Mouse (Mus musculus): ENCODE measurements around the gene Zfp454. TPM values are rescaled to one million over a fixed set of nuclear protein-coding genes. Genes with fewer than 3 reads are reported as not detected.

Zfp454 gene
- total and polyA plus RNA-seq, 2 experiments from 2014 or later: 8.4 to 8.7 TPM

- H3K4me3 ChIP-seq (ENCODE audit: low read depth, low read length): no peak overlapping the region
- DNase-seq: no peak
- peaks cover under 1% of the 10 kb centered on the region; the same call in 1 of the 2 replicates for H3K4me1 ChIP-seq (ENCODE audit: insufficient read depth)
- H3K4me2 ChIP-seq (ENCODE audit: low read depth): no peak overlapping the region
- no peak for ATAC-seq
- H3K9me3 ChIP-seq (ENCODE audit: low read length): no peaks in the 10 kb centered on the region
- no peaks in the 10 kb centered on the region for H3K36me3 ChIP-seq (ENCODE audit: insufficient read depth)
- H3K27me3 ChIP-seq (ENCODE audit: insufficient read depth, low read length): peaks cover 18% of the 10 kb centered on the region
- 90% methylated on average over 3 of the region's 3 CpGs for WGBS
- no peak overlapping the region for H3K9ac ChIP-seq
- TF ChIP-seq CTCF (IDR thresholded peaks at IDR 0.05; ENCODE audit: low read depth): no peak
- no peak overlapping the region for H3K27ac ChIP-seq (ENCODE audit: low read depth, low read length)
These were observed 41.5 kb downstream of the Zfp454 start for GRCm38 (mm10) chr11:50845951-50846350.

- peak within 1 kb of the TSS; percentile 65 for H3K9ac ChIP-seq
These were observed 46.3 kb downstream of the Zfp454 start, which contains the start of gene Zfp879 for GRCm38 (mm10) chr11:50841023-50841735. Zfp879 (minus strand) TSS chr11:50841552.

GRCm38 (mm10) chr11:50835727-50836126, 51.7 kb downstream of the Zfp454 start:
- ATAC-seq (no peak), DNase-seq (no peak)
- peaks cover 17% of the 10 kb centered on the region for H3K36me3 ChIP-seq (ENCODE audit: insufficient read depth)
- no peak overlapping the region for H3K4me3 ChIP-seq (ENCODE audit: low read depth, low read length)
- H3K9ac ChIP-seq: no peak overlapping the region
- no peak for TF ChIP-seq CTCF (IDR thresholded peaks at IDR 0.05; ENCODE audit: low read depth)
- no peak overlapping the region for H3K27ac ChIP-seq (ENCODE audit: low read depth, low read length)
- H3K4me1 ChIP-seq (ENCODE audit: insufficient read depth): peaks cover 4% of the 10 kb centered on the region; the same call in 1 of the 2 replicates
- H3K27me3 ChIP-seq (ENCODE audit: insufficient read depth, low read length): no peaks in the 10 kb centered on the region
- H3K4me2 ChIP-seq (ENCODE audit: low read depth): no peak overlapping the region
- no peaks in the 10 kb centered on the region for H3K9me3 ChIP-seq (ENCODE audit: low read length)
- WGBS: 86% methylated on average over 4 of the region's 4 CpGs

More at GRCm38 (mm10) chr11:50841023-50841735, 46.3 kb downstream of the Zfp454 start, which contains the start of gene Zfp879:
- Histone ChIP-seq H3K4me1 (ENCODE audit: insufficient read depth) (peaks cover 7% of the 10 kb centered on the region; the same call in 1 of the 2 replicates), H3K36me3 (ENCODE audit: insufficient read depth) (peaks cover 3% of the 10 kb centered on the region; the same call in 1 of the 2 replicates), H3K27ac (ENCODE audit: low read depth, low read length) (peak within 1 kb of the TSS; percentile 50; the same call in 1 of the 2 replicates), H3K4me3 (ENCODE audit: low read depth, low read length) (peak within 1 kb of the TSS; percentile 48), H3K9me3 (ENCODE audit: low read length) (no peaks in the 10 kb centered on the region), H3K27me3 (ENCODE audit: insufficient read depth, low read length) (no peaks in the 10 kb centered on the region), H3K4me2 (ENCODE audit: low read depth) (peak within 1 kb of the TSS; percentile 71)
- peak; percentile 97 for DNase-seq
- no peak for TF ChIP-seq CTCF (IDR thresholded peaks at IDR 0.05; ENCODE audit: low read depth)
- WGBS: 15% methylated on average over 22 of the region's 22 CpGs
- ATAC-seq: peak; percentile 100

- peak within 1 kb of the TSS; percentile 83 for H3K4me2 ChIP-seq (ENCODE audit: low read depth)
- peak within 1 kb of the TSS; percentile 74 for H3K27ac ChIP-seq (ENCODE audit: low read depth, low read length)
- WGBS: 1% methylated on average over 45 of the region's 45 CpGs
- TF ChIP-seq CTCF (IDR thresholded peaks at IDR 0.05; ENCODE audit: low read depth): no peak
- H3K4me3 ChIP-seq (ENCODE audit: low read depth, low read length): peak within 1 kb of the TSS; percentile 65
- peak within 1 kb of the TSS; percentile 83 for H3K9ac ChIP-seq
- DNase-seq (peak; percentile 89), ATAC-seq (peak; percentile 100)
- peaks cover 30% of the 10 kb centered on the region for H3K36me3 ChIP-seq (ENCODE audit: insufficient read depth)
- no peaks in the 10 kb centered on the region for H3K9me3 ChIP-seq (ENCODE audit: low read length)
- no peaks in the 10 kb centered on the region for H3K27me3 ChIP-seq (ENCODE audit: insufficient read depth, low read length)
- peaks cover 11% of the 10 kb centered on the region; the same call in 1 of the 2 replicates for H3K4me1 ChIP-seq (ENCODE audit: insufficient read depth)
These were observed 60.2 kb downstream of the Zfp454 start, which contains the start of gene Zfp354c for GRCm38 (mm10) chr11:50827010-50827953. Zfp354c (minus strand) TSS chr11:50827724.

GRCm38 (mm10) chr11:50826214-50826613, 61.2 kb downstream of the Zfp454 start:
- Histone ChIP-seq H3K4me3 (ENCODE audit: low read depth, low read length) (peak overlapping the region; percentile 65), H3K9me3 (ENCODE audit: low read length) (no peaks in the 10 kb centered on the region), H3K9ac (peak overlapping the region; percentile 83; the same call in 1 of the 2 replicates), H3K4me1 (ENCODE audit: insufficient read depth) (peaks cover 11% of the 10 kb centered on the region; the same call in 1 of the 2 replicates), H3K4me2 (ENCODE audit: low read depth) (peak overlapping the region; percentile 83), H3K36me3 (ENCODE audit: insufficient read depth) (peaks cover 35% of the 10 kb centered on the region), H3K27ac (ENCODE audit: low read depth, low read length) (no peak overlapping the region), H3K27me3 (ENCODE audit: insufficient read depth, low read length) (no peaks in the 10 kb centered on the region)
- ATAC-seq (no peak), DNase-seq (no peak)
- 30% methylated on average over 2 of the region's 2 CpGs for WGBS
- no peak for TF ChIP-seq CTCF (IDR thresholded peaks at IDR 0.05; ENCODE audit: low read depth)

Other genes with a start within 250 kb of the Zfp454 start
- 42.7 and 46.6 TPM in 2 replicates for gene Zfp354c, start 59.9 kb downstream of the Zfp454 start, total RNA-seq (2014; rRNA removed)
- 27.1 and 35.1 TPM in 2 replicates for gene Zfp354c, start 59.9 kb downstream of the Zfp454 start, polyA plus RNA-seq (2015; fragmentation: Nextera tagmentation; extraction: Ambion mirVana)
- 3.5 and 5.9 TPM in 2 replicates for gene Zfp879, start 46.1 kb downstream of the Zfp454 start, total RNA-seq (2014; rRNA removed)
- gene Zfp879, start 46.1 kb downstream of the Zfp454 start, polyA plus RNA-seq (2015; fragmentation: Nextera tagmentation; extraction: Ambion mirVana): 1.1 and 1.6 TPM in 2 replicates
- gene Grm6, start 37.0 kb downstream of the Zfp454 start, total RNA-seq (2014; rRNA removed): not detected in 2 replicates
- gene Grm6, start 37.0 kb downstream of the Zfp454 start, polyA plus RNA-seq (2015; fragmentation: Nextera tagmentation; extraction: Ambion mirVana): not detected in 2 replicates
- gene Zfp2, start 28.5 kb upstream of the Zfp454 start, total RNA-seq (2014; rRNA removed): 39.8 and 39.9 TPM in 2 replicates
- gene Zfp2, start 28.5 kb upstream of the Zfp454 start, polyA plus RNA-seq (2015; fragmentation: Nextera tagmentation; extraction: Ambion mirVana): 29.5 and 35.2 TPM in 2 replicates
- gene Zfp354b, start 44.0 kb upstream of the Zfp454 start, total RNA-seq (2014; rRNA removed): 4.6 and 5.0 TPM in 2 replicates
- 2.1 and 2.3 TPM in 2 replicates for gene Zfp354b, start 44.0 kb upstream of the Zfp454 start, polyA plus RNA-seq (2015; fragmentation: Nextera tagmentation; extraction: Ambion mirVana)
- gene 4933414I15Rik, start 56.1 kb upstream of the Zfp454 start, total RNA-seq (2014; rRNA removed): not detected in 2 replicates
- not detected in 2 replicates for gene 4933414I15Rik, start 56.1 kb upstream of the Zfp454 start, polyA plus RNA-seq (2015; fragmentation: Nextera tagmentation; extraction: Ambion mirVana)
- gene Prop1, start 66.1 kb upstream of the Zfp454 start, total RNA-seq (2014; rRNA removed): 0.38 TPM in 1 of 2 replicates, not detected in the other
- not detected in 2 replicates for gene Prop1, start 66.1 kb upstream of the Zfp454 start, polyA plus RNA-seq (2015; fragmentation: Nextera tagmentation; extraction: Ambion mirVana)
- not detected in 2 replicates for gene Olfr1378, start 78.9 kb upstream of the Zfp454 start, total RNA-seq (2014; rRNA removed)
- gene Olfr1378, start 78.9 kb upstream of the Zfp454 start, polyA plus RNA-seq (2015; fragmentation: Nextera tagmentation; extraction: Ambion mirVana): not detected in 2 replicates
- gene Olfr1377, start 94.3 kb upstream of the Zfp454 start, total RNA-seq (2014; rRNA removed): not detected in 2 replicates
- not detected in 2 replicates for gene Olfr1377, start 94.3 kb upstream of the Zfp454 start, polyA plus RNA-seq (2015; fragmentation: Nextera tagmentation; extraction: Ambion mirVana)
- not detected in 2 replicates for gene Olfr51, start 115.9 kb upstream of the Zfp454 start, total RNA-seq (2014; rRNA removed)
- not detected in 2 replicates for gene Olfr51, start 115.9 kb upstream of the Zfp454 start, polyA plus RNA-seq (2015; fragmentation: Nextera tagmentation; extraction: Ambion mirVana)
- not detected in 2 replicates for gene Olfr54, start 126.6 kb upstream of the Zfp454 start, total RNA-seq (2014; rRNA removed)
- not detected in 2 replicates for gene Olfr54, start 126.6 kb upstream of the Zfp454 start, polyA plus RNA-seq (2015; fragmentation: Nextera tagmentation; extraction: Ambion mirVana)
- not detected in 2 replicates for gene Olfr1375, start 160.5 kb upstream of the Zfp454 start, total RNA-seq (2014; rRNA removed)
- gene Olfr1375, start 160.5 kb upstream of the Zfp454 start, polyA plus RNA-seq (2015; fragmentation: Nextera tagmentation; extraction: Ambion mirVana): not detected in 2 replicates
- gene Zfp354a, start 171.6 kb upstream of the Zfp454 start, total RNA-seq (2014; rRNA removed): 13.3 and 20.4 TPM in 2 replicates
- 7.0 and 9.8 TPM in 2 replicates for gene Zfp354a, start 171.6 kb upstream of the Zfp454 start, polyA plus RNA-seq (2015; fragmentation: Nextera tagmentation; extraction: Ambion mirVana)